Mouse (Mus musculus) G1E (cell line): ENCODE results near the gene Tstd1.

Source experiments
- CTCF ChIP-seq: IDR thresholded peaks from 2 replicates; pipeline ENCODE4 v1.5.1; 2012; ENCODE audit warnings: low read depth, low read length, inconsistent platforms, mixed read lengths
- GATA1 ChIP-seq: IDR thresholded peaks from 2 replicates; pipeline ENCODE4 v1.6.1; 2012; ENCODE audit warnings: borderline replicate concordance, low read length, inconsistent platforms, mixed read lengths
- GATA2 ChIP-seq: IDR thresholded peaks from 2 replicates; pipeline ENCODE4 v1.6.1; 2012; ENCODE audit warnings: low read depth, low read length, inconsistent platforms, borderline replicate concordance
- POLR2AphosphoS5 ChIP-seq: IDR thresholded peaks from 2 replicates; pipeline ENCODE4 v1.6.1; 2012; ENCODE audit warnings: low read depth, low read length, inconsistent platforms; ENCODE audit not compliant: insufficient replicate concordance
- TAL1 ChIP-seq: conservative IDR thresholded peaks from 2 replicates; pipeline ENCODE4 v1.6.1; 2012; ENCODE audit warnings: low read depth, low read length, inconsistent platforms, mixed read lengths

- no peak for TF ChIP-seq CTCF
- TF ChIP-seq GATA2 = no peak
- no peak for TF ChIP-seq TAL1
- TF ChIP-seq GATA1 = no peak
- no peak for TF ChIP-seq POLR2AphosphoS5
Observed at GRCm38 (mm10) chr1:171410947-171411484, 7.7 kb upstream of the Tstd1 start, which contains the start of gene Usf1.
